Mouse (Mus musculus) retina, embryonic 14.5 days (tissue): ENCODE measurements around the gene Lck.
A peak's percentile ranks its signal among the peaks of the same experiment; 100 is the strongest.

Source experiments
- DNase-seq: peaks from one replicate; pipeline ENCODE4 v3.0.0-alpha.2; 2015; ENCODE audit warnings: low spot score

Lck gene

GRCm38 (mm10) chr4:129573430-129573829, at the start of gene Lck:
TSS of gene Lck (minus strand) at chr4:129573641.
- DNase-seq: no peak

- peak; percentile 20 for DNase-seq
These were observed 49.5 kb upstream of the Lck start for GRCm38 (mm10) chr4:129622803-129623535.

GRCm38 (mm10) chr4:129622120-129622802, 48.8 kb upstream of the Lck start:
- DNase-seq: no peak

- no peak for DNase-seq
These were observed 47.9 kb upstream of the Lck start for GRCm38 (mm10) chr4:129621283-129621841.

DNA sequence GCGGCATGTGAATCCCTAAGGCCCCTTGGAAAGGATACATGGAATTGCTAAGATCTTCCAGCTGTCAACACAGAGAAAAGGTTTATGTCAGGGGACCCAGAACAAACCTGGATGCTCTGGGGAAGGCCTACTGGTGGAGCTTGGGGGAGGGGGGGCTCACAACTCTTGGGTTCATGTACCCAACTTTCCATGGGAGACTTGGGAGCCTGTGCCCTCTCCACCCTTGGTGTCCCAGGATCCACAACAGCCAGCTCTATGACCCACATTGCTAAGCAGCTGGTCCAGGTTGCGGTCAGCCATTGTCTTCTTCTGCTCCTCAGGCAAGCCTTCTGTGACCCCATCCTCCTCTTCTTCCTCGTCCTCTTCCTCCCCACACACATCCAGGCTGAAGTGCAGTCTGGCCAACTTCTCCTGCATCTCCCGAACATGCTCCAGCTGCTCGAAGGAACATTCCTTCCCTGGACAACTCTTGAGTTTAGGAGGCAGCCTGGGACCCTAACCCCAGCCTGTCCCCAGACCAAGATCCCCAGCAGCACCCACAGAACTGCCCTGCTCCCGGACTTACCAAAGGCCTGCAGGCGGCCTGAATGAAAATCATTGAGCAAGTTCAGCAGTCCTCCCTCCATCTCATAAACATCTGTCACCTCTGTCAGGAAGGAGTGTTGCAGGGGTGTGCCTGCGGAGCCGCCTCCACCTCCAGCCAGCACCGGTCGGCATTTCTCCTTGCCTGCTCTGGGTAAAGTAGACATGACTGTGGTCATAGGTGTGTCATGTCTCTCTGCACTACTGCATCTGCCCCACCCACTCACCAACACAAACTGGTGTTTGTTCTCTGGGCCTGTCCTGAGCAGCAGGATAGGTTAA, 47.2 kb upstream of the Lck start:
- DNase-seq: no peak

GRCm38 (mm10) chr4:129618786-129619691, 45.6 kb upstream of the Lck start, which contains the start of gene Iqcc:
TSS of gene Iqcc (minus strand) at chr4:129619099.
- DNase-seq: peak; percentile 92

DNA sequence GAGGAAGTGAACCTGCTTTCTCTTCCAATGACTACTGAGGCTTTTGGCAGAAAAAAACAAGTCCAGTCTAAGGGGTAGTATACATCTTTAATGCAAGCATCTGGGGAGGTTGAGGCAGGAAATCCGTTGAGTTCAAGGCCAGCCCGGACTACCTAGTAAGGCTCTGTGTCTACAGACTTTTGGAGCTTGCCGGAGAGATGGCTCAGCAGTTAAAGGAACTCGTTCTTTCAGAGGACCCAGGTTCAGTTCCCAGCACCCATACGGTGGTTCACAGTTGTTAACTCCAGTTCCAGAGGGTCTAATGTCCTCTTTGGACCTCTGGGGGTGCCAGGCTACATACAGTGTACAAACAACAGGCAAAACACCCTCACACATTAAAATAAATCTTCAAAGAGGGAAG, 44.6 kb upstream of the Lck start:
- no peak for DNase-seq

DNA sequence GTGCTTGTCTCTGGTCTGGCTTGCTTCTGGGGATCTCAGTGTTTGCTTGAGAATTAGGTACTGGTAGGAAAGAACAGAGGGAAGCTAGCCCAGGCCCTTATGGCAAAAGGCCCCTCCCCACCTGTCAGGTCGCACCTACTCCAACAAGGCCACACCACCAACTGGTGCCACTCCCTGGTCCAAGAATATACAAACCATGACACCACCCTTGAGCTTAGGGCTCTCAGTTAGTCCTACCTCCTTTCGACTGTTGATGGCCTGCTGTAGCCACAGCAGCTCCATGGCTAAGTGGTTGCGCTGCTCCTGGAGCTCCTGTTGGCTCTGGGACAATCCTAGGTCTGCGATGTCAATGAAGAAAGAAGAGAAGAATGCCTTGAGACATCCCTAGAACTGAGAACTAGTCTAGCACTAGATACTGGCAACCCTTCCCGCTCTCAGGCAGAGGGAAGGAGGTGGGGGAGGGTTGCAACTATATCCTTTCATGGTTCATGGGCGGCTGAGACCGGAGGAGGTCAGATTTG, 43.7 kb upstream of the Lck start:
- no peak for DNase-seq

DNA sequence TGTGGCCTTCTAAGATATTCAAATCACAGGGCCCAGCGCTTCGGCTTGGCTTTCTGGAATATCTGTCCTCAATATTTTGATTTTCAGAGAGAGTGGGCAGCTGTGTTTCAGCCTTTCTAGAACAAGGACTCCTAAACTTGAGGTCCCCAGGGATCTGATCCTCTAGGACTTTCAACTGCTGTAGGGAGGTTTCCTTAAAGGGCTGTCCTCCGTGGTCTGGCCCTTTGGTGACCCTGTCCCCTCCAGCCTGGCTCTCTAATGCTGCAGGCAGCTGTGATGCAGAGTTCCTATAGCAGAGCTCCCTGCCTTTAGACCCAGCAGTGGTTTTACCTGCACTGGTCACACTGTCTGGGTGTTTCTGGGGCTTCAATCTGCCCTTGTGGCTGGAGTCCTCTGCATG, 43.2 kb upstream of the Lck start:
- DNase-seq: no peak

- no peak for DNase-seq
These were observed 42.4 kb upstream of the Lck start for GRCm38 (mm10) chr4:129615801-129616290.

- no peak for DNase-seq
These were observed 40.7 kb upstream of the Lck start, which contains the start of gene Dcdc2b for GRCm38 (mm10) chr4:129614093-129614492. TSS of gene Dcdc2b (minus strand) at chr4:129614257.

DNA sequence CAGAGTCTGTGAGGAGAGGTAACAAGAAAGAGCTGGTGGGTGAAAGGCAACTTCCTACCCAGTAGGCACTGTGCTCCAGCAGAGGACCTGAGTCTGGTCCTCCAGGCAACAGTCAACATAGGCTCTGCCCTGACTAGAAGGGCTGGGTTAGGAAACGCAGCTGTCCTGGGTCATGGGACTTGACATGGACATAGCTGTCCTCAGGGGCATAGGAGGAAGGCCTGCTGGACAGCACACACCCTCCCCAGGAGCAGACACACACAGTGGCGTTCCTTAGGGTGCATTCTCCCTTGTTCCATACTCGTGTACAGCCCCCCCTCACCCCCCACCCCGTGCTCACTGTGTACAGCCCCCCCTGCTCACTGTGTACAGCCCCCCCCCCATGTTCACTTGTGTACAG, 37.0 kb upstream of the Lck start:
- no peak for DNase-seq

DNA sequence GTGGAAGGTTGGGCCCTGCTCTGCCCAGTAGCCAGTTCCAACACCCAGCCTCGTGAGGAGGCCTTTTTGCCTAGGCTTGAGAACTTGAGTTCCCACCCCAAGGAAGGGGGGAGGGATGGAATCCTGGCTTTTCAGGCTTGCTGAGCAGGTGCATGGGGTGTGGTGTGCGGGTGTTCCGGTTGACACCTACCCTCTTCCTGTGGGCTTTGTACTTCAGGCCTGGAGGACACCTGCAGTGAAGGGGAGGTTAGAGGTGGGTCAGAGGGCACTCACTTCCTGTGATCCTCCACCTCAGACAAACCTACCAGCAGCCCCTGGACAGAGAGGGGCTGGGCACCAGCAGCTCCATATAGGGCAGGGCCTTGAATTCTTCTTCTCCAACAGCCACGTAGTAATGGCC, 36.6 kb upstream of the Lck start:
- DNase-seq: no peak

DNA sequence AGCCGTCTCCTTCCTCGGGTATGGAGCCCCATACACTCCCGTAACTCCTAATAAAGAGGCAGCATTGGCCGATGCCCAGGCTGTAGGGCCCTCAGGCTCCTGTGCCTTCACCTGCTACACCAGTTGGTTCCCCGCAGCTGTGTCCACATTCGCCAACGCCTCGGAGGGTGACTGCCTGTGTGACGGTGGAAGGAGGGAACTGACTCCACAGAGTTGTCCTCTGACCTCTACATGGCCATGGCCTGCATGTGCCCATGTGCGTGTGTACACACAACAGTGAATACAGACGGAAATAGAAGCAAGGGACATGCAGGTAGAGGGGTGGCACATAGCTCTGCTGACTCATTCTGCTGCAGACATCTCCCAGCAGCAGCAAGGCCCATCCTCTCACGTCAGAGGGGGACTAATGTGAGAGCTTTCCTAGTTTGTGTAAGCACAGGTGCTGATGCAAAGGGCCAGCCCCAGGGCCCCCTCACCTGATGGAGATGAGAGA, 35.7 kb upstream of the Lck start:
- DNase-seq: no peak

- DNase-seq: peak; percentile 95
These were observed 35.1 kb upstream of the Lck start for GRCm38 (mm10) chr4:129608426-129609025.

DNA sequence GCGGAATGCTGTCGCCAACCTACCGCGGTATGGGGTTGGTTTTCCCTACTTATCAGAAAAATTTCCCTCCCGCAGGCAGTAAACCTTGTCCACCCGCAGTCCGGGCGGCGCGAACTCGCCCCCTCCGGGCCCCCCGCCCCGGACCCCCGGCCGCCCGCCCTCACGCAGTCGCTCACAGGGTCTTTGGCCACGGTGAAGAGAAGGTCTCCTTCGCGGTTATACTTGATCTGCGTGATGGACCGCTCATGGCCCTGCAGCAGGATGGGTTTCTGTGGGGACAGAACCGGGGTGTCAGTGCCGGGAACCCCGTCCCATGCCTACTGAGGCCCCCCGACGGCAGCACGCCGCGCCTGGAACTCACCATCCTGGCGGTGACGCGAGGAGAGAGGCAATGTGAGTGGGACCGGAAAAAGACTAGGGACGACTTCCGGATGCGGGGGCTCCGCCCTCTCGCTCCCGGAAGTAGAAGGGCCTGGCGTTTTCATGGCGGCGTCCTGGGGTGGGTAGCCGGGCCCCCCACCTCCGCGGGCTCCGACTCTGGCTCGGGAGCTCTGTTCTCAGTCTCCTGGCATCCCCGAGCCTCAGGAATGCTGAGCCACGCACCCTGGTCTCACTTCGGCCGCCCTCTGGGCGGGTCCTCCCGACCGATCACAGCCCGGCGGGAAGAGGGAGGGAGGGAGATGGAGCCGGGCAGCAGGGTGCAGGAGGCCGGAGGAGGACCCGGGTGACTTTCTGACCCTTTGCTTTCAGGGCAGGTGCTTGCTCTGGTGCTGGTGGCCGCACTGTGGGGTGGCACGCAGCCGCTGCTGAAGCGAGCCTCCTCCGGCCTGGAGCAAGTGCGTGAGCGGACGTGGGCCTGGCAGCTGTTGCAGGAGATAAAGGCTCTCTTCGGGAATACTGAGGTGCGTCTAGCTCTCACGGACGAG, 27.1 kb upstream of the Lck start, which contains the start of the genes Eif3i and Tmem234:
TSS of gene Eif3i (minus strand) at position 416 of the 926 bp plus-strand sequence.
TSS of gene Tmem234 (plus strand) at position 436 of the 926 bp plus-strand sequence.
- DNase-seq: peak; percentile 85

- no peak for DNase-seq
These were observed 15.4 kb upstream of the Lck start for GRCm38 (mm10) chr4:129588865-129589264.

GRCm38 (mm10) chr4:129586943-129587342, 13.5 kb upstream of the Lck start:
- DNase-seq: no peak

GRCm38 (mm10) chr4:129585773-129586172, 12.3 kb upstream of the Lck start:
- no peak for DNase-seq
